Mouse (Mus musculus): ENCODE measurements around the gene Taar7f. TPM values are rescaled to one million over a fixed set of nuclear protein-coding genes. Genes with fewer than 3 reads are reported as not detected.
"Not testable (repeated sequence)": the region's sequence is repeated elsewhere in the genome, so short reads cannot be mapped to it uniquely, and the experiment has no call there.

The Taar7f gene
- not detected in 2 replicates for polyA plus RNA-seq (2015; fragmentation: Nextera tagmentation; extraction: Ambion mirVana)

GRCm38 (mm10) chr10:24049210-24049609 is at the start of gene Taar7f:
Taar7f (plus strand) TSS chr10:24049510.
- no peak within 1 kb of the TSS for H3K4me3 ChIP-seq

GRCm38 (mm10) chr10:23999639-24000038 is 49.7 kb upstream of the Taar7f start, which contains the start of gene Taar7b:
Taar7b (plus strand) TSS chr10:23999939.
- WGBS: 70% methylated on average over 1 of the region's 1 CpGs
- no peak within 1 kb of the TSS for H3K4me3 ChIP-seq
- no peaks in the 10 kb centered on the region for H3K27me3 ChIP-seq
- H3K9me3 ChIP-seq (replicated peaks): no peaks in the 10 kb centered on the region
- H3K27ac ChIP-seq: no peak within 1 kb of the TSS
- H3K9ac ChIP-seq: no peak within 1 kb of the TSS
- ATAC-seq (replicated peaks; ENCODE audit: insufficient number of reproducible peaks, insufficient read depth, low FRiP score, low read depth): no peak
- no peak within 1 kb of the TSS for H3K4me2 ChIP-seq
- no peaks in the 10 kb centered on the region for H3K36me3 ChIP-seq
- H3K4me1 ChIP-seq (replicated peaks): no peaks in the 10 kb centered on the region

More at GRCm38 (mm10) chr10:24049210-24049609, at the start of gene Taar7f:
- H3K9me3 ChIP-seq (replicated peaks): no peaks in the 10 kb centered on the region
- no peaks in the 10 kb centered on the region for H3K4me1 ChIP-seq (replicated peaks)
- H3K36me3 ChIP-seq: no peaks in the 10 kb centered on the region
- H3K27ac ChIP-seq: no peak within 1 kb of the TSS
- no peak within 1 kb of the TSS for H3K4me2 ChIP-seq
- no peak within 1 kb of the TSS for H3K9ac ChIP-seq
- ATAC-seq (replicated peaks; ENCODE audit: insufficient number of reproducible peaks, insufficient read depth, low FRiP score, low read depth): no peak
- no peaks in the 10 kb centered on the region for H3K27me3 ChIP-seq

GRCm38 (mm10) chr10:24006442-24006841 is 42.9 kb upstream of the Taar7f start:
- Histone ChIP-seq H3K27ac (no peak overlapping the region), H3K4me3 (no peak overlapping the region), H3K36me3 (no peaks in the 10 kb centered on the region), H3K27me3 (no peaks in the 10 kb centered on the region), H3K9me3 (replicated peaks) (no peaks in the 10 kb centered on the region), H3K9ac (no peak overlapping the region), H3K4me1 (replicated peaks) (no peaks in the 10 kb centered on the region), H3K4me2 (no peak overlapping the region)
- no peak for ATAC-seq (replicated peaks; ENCODE audit: insufficient number of reproducible peaks, insufficient read depth, low FRiP score, low read depth)
- WGBS: 49% methylated on average over 1 of the region's 1 CpGs

GRCm38 (mm10) chr10:24007034-24007433 is 42.3 kb upstream of the Taar7f start:
- 40% methylated on average over 2 of the region's 2 CpGs for WGBS
- Histone ChIP-seq H3K9me3 (replicated peaks) (no peaks in the 10 kb centered on the region), H3K27me3 (no peaks in the 10 kb centered on the region), H3K9ac (no peak overlapping the region), H3K4me2 (no peak overlapping the region), H3K27ac (no peak overlapping the region), H3K36me3 (no peaks in the 10 kb centered on the region), H3K4me3 (no peak overlapping the region), H3K4me1 (replicated peaks) (no peaks in the 10 kb centered on the region)
- ATAC-seq (replicated peaks; ENCODE audit: insufficient number of reproducible peaks, insufficient read depth, low FRiP score, low read depth): no peak

- Histone ChIP-seq H3K36me3 (no peaks in the 10 kb centered on the region), H3K4me2 (no peak overlapping the region), H3K9me3 (replicated peaks) (no peaks in the 10 kb centered on the region), H3K4me1 (replicated peaks) (no peaks in the 10 kb centered on the region), H3K4me3 (no peak overlapping the region), H3K27ac (no peak overlapping the region), H3K9ac (no peak overlapping the region), H3K27me3 (no peaks in the 10 kb centered on the region)
- 68% methylated on average over 1 of the region's 1 CpGs for WGBS
- no peak for ATAC-seq (replicated peaks; ENCODE audit: insufficient number of reproducible peaks, insufficient read depth, low FRiP score, low read depth)
Observed at GRCm38 (mm10) chr10:24008143-24008542, 41.2 kb upstream of the Taar7f start.

- H3K4me1 ChIP-seq (replicated peaks): no peaks in the 10 kb centered on the region
- H3K27me3 ChIP-seq: no peaks in the 10 kb centered on the region
- H3K27ac ChIP-seq: no peak within 1 kb of the TSS
- H3K36me3 ChIP-seq: no peaks in the 10 kb centered on the region
- H3K9ac ChIP-seq: no peak within 1 kb of the TSS
- no peak within 1 kb of the TSS for H3K4me3 ChIP-seq
- no peaks in the 10 kb centered on the region for H3K9me3 ChIP-seq (replicated peaks)
- H3K4me2 ChIP-seq: no peak within 1 kb of the TSS
- no peak for ATAC-seq (replicated peaks; ENCODE audit: insufficient number of reproducible peaks, insufficient read depth, low FRiP score, low read depth)
Observed at GRCm38 (mm10) chr10:24026922-24027321, 22.4 kb upstream of the Taar7f start, which contains the start of gene Taar7d. Taar7d (plus strand) TSS chr10:24027222.

- no peak overlapping the region for H3K4me3 ChIP-seq
- no peaks in the 10 kb centered on the region for H3K9me3 ChIP-seq (replicated peaks)
- H3K27me3 ChIP-seq: no peaks in the 10 kb centered on the region
- ATAC-seq (replicated peaks; ENCODE audit: insufficient number of reproducible peaks, insufficient read depth, low FRiP score, low read depth): no peak
- no peak overlapping the region for H3K27ac ChIP-seq
- H3K4me2 ChIP-seq: no peak overlapping the region
- no peaks in the 10 kb centered on the region for H3K36me3 ChIP-seq
- H3K9ac ChIP-seq: no peak overlapping the region
- H3K4me1 ChIP-seq (replicated peaks): no peaks in the 10 kb centered on the region
Observed at GRCm38 (mm10) chr10:24031347-24031746, 18.0 kb upstream of the Taar7f start.

- H3K27me3 ChIP-seq: no peaks in the 10 kb centered on the region
- H3K36me3 ChIP-seq: no peaks in the 10 kb centered on the region
- no peak within 1 kb of the TSS for H3K4me3 ChIP-seq
- H3K4me1 ChIP-seq (replicated peaks): no peaks in the 10 kb centered on the region
- no peak for ATAC-seq (replicated peaks; ENCODE audit: insufficient number of reproducible peaks, insufficient read depth, low FRiP score, low read depth)
- no peak within 1 kb of the TSS for H3K27ac ChIP-seq
- no peak within 1 kb of the TSS for H3K9ac ChIP-seq
- WGBS: 92% methylated on average over 2 of the region's 2 CpGs
- no peak within 1 kb of the TSS for H3K4me2 ChIP-seq
- H3K9me3 ChIP-seq (replicated peaks): no peaks in the 10 kb centered on the region
Observed at GRCm38 (mm10) chr10:24037314-24037713, 12.0 kb upstream of the Taar7f start, which contains the start of gene Taar7e. Taar7e (plus strand) TSS chr10:24037614.

GRCm38 (mm10) chr10:24040120-24040869 is 9.0 kb upstream of the Taar7f start:
- ATAC-seq (replicated peaks; ENCODE audit: insufficient number of reproducible peaks, insufficient read depth, low FRiP score, low read depth): no peak
- Histone ChIP-seq H3K27me3 (no peaks in the 10 kb centered on the region), H3K9me3 (replicated peaks) (no peaks in the 10 kb centered on the region), H3K9ac (no peak overlapping the region), H3K4me3 (no peak overlapping the region), H3K4me1 (replicated peaks) (no peaks in the 10 kb centered on the region), H3K27ac (no peak overlapping the region), H3K36me3 (no peaks in the 10 kb centered on the region), H3K4me2 (no peak overlapping the region)
- 45% methylated on average over 2 of the region's 2 CpGs for WGBS

GRCm38 (mm10) chr10:24052039-24052438 is 2.7 kb downstream of the Taar7f start:
- 29% methylated on average over 5 of the region's 5 CpGs for WGBS
- H3K9me3 ChIP-seq (replicated peaks): no peaks in the 10 kb centered on the region
- H3K4me2 ChIP-seq: no peak overlapping the region
- H3K4me3 ChIP-seq: no peak overlapping the region
- H3K9ac ChIP-seq: no peak overlapping the region
- no peak overlapping the region for H3K27ac ChIP-seq
- H3K27me3 ChIP-seq: no peaks in the 10 kb centered on the region
- H3K36me3 ChIP-seq: no peaks in the 10 kb centered on the region
- ATAC-seq (replicated peaks; ENCODE audit: insufficient number of reproducible peaks, insufficient read depth, low FRiP score, low read depth): no peak
- H3K4me1 ChIP-seq (replicated peaks): no peaks in the 10 kb centered on the region

- ATAC-seq (replicated peaks; ENCODE audit: insufficient number of reproducible peaks, insufficient read depth, low FRiP score, low read depth): no peak
Observed at GRCm38 (mm10) chr10:24058986-24059385, 9.7 kb downstream of the Taar7f start.

GRCm38 (mm10) chr10:24074751-24075150 is 25.4 kb downstream of the Taar7f start:
- ATAC-seq (replicated peaks; ENCODE audit: insufficient number of reproducible peaks, insufficient read depth, low FRiP score, low read depth); H3K27me3 ChIP-seq; H3K9ac ChIP-seq; H3K4me3 ChIP-seq; H3K9me3 ChIP-seq (replicated peaks); H3K4me2 ChIP-seq; H3K36me3 ChIP-seq; H3K4me1 ChIP-seq (replicated peaks); H3K27ac ChIP-seq: not testable (repeated sequence)
- 45% methylated on average over 2 of the region's 2 CpGs for WGBS

More at GRCm38 (mm10) chr10:24058986-24059385, 9.7 kb downstream of the Taar7f start:
- 76% methylated on average over 3 of the region's 3 CpGs for WGBS
- no peak overlapping the region for H3K4me2 ChIP-seq
- H3K36me3 ChIP-seq: no peaks in the 10 kb centered on the region
- no peaks in the 10 kb centered on the region for H3K27me3 ChIP-seq
- H3K4me3 ChIP-seq: no peak overlapping the region
- no peaks in the 10 kb centered on the region for H3K9me3 ChIP-seq (replicated peaks)
- no peak overlapping the region for H3K9ac ChIP-seq
- H3K4me1 ChIP-seq (replicated peaks): no peaks in the 10 kb centered on the region
- no peak overlapping the region for H3K27ac ChIP-seq
